Mouse (Mus musculus) spleen, postnatal 36 days (tissue): Measurements from ENCODE around the gene Oip5.
"Not testable (repeated sequence)": the region's sequence is repeated elsewhere in the genome, so short reads cannot be mapped to it uniquely, and the experiment has no call there.

ENCODE experiments used
- DNase-seq, 2 experiments: peaks; one replicate each; pipeline ENCODE4 v3.0.0; 2022; ENCODE audit warnings: low spot score in 2 of 2, mixed read lengths in 1 of 2

Gene Oip5

GRCm38 (mm10) chr2:119618199-119618982 lies at the start of gene Oip5, which contains the start of gene Nusap1:
Oip5 (minus strand) TSS chr2:119618469.
Nusap1 (plus strand) TSS chr2:119618298.
- peak; percentile 95 to 97 for DNase-seq

- not testable (repeated sequence) for DNase-seq
Measured at GRCm38 (mm10) chr2:119665744-119666143, 47.5 kb upstream of the Oip5 start.

GRCm38 (mm10) chr2:119662220-119663182 lies 44.2 kb upstream of the Oip5 start, which contains the start of gene Ndufaf1:
Ndufaf1 (minus strand) TSS chr2:119662827.
- peak; percentile 74 to 84 for DNase-seq

GRCm38 (mm10) chr2:119644254-119644653 lies 26.0 kb upstream of the Oip5 start:
- no peak for DNase-seq

GRCm38 (mm10) chr2:119641214-119641912 lies 23.1 kb upstream of the Oip5 start:
- DNase-seq, result no peak

- peak; percentile 21 to 46 for DNase-seq
Measured at GRCm38 (mm10) chr2:119636781-119637180, 18.5 kb upstream of the Oip5 start.

GRCm38 (mm10) chr2:119621302-119621701 lies 3.0 kb upstream of the Oip5 start:
- DNase-seq, result no peak

- not testable (repeated sequence) for DNase-seq
Measured at GRCm38 (mm10) chr2:119619002-119619401, 733 bp upstream of the Oip5 start.

GRCm38 (mm10) chr2:119617841-119618198 lies 449 bp downstream of the Oip5 start:
- peak; percentile 31 to 43 for DNase-seq

GRCm38 (mm10) chr2:119607023-119607422 lies 11.2 kb downstream of the Oip5 start:
- peak in 1 of 2 experiments; percentile 14 for DNase-seq

GRCm38 (mm10) chr2:119605361-119605973 lies 12.8 kb downstream of the Oip5 start:
- DNase-seq, result peak in 1 of 2 experiments; percentile 43

GRCm38 (mm10) chr2:119603909-119604308 lies 14.4 kb downstream of the Oip5 start:
- DNase-seq, result no peak

- DNase-seq, result no peak
Measured at GRCm38 (mm10) chr2:119602488-119602887, 15.8 kb downstream of the Oip5 start.

- not testable (repeated sequence) for DNase-seq
Measured at GRCm38 (mm10) chr2:119601575-119601974, 16.7 kb downstream of the Oip5 start.

- DNase-seq, result no peak
Measured at GRCm38 (mm10) chr2:119601027-119601426, 17.2 kb downstream of the Oip5 start.

- DNase-seq, result no peak
Measured at GRCm38 (mm10) chr2:119596781-119597330, 21.4 kb downstream of the Oip5 start.

- no peak for DNase-seq
Measured at GRCm38 (mm10) chr2:119595308-119595707, 23.0 kb downstream of the Oip5 start.

GRCm38 (mm10) chr2:119594113-119594981 lies 23.9 kb downstream of the Oip5 start:
- DNase-seq, result peak; percentile 92 to 95

- no peak for DNase-seq
Measured at GRCm38 (mm10) chr2:119593765-119594112, 24.5 kb downstream of the Oip5 start.

GRCm38 (mm10) chr2:119591247-119591646 lies 27.0 kb downstream of the Oip5 start:
- DNase-seq, result no peak
